13 mouse cellular contexts compared by ENCODE assay signal in genomic region chr9:48662361-48663051, GRCm38 (mm10). TPM values are rescaled to one million over a fixed set of nuclear protein-coding genes. Genes with fewer than 3 reads are reported as not detected.
A peak's percentile ranks its signal among the peaks of the same experiment; 100 is the strongest.
DNase-seq lines count a peak whose midpoint lies in the region; ATAC-seq and TF ChIP-seq lines count a peak whose summit lies in the region.
"Had no signal": no experiment of that assay in that cellular context is flagged by ENCODE, and none has a peak within 500 bp of the region (broad histone marks: within the 10 kb centered on the region; RNA-seq: fewer than 3 reads in every experiment).

No protein-coding gene starts in this region.

- ATAC-seq in hindbrain, embryonic 16.5 days: peak; percentile 41; the same call in 1 of the 2 replicates
- ATAC-seq in midbrain, embryonic 15.5 days (replicated peaks): peak; percentile 66

- H3K9ac ChIP-seq in heart, adult 2 months (ENCODE audit: low read depth, low read length): no peak overlapping the region
- H3K9ac ChIP-seq in hindbrain, embryonic 16.5 days (ENCODE audit: low read depth, low read length): 0 out of 2 replicates have a peak overlapping the region, but pooled peaks have one; percentile 13
- H3K9ac ChIP-seq in midbrain, embryonic 15.5 days: no peak overlapping the region
- H3K9ac ChIP-seq: embryonic facial prominence, embryonic 15.5 days had no signal

- no peaks in the 10 kb centered on the region; the same call in 1 of the 2 replicates for H3K79me2 ChIP-seq in heart, adult 2 months (replicated peaks; ENCODE audit: control insufficient read depth, insufficient read depth, low read length)

- no peak for DNase-seq in heart, adult 2 months
- no peak for DNase-seq in heart, postnatal 4 days
- no peak for DNase-seq in forebrain, embryonic 10.5 days (ENCODE audit: extremely low spot score, low spot score)
- no peak for DNase-seq in ovary, postnatal 14 days (ENCODE audit: low spot score)
- DNase-seq in T-cell, adult 2 months (ENCODE audit: low spot score): no peak
- DNase-seq in kidney, postnatal 14 days: no peak
- DNase-seq: adrenal gland, adult 8-10 months; cerebellum, adult 9-10 months; heart, postnatal 10 days had no signal

- no peaks in the 10 kb centered on the region for H3K4me1 ChIP-seq in heart, adult 2 months (ENCODE audit: control insufficient read depth, insufficient read depth, low read length)
- H3K4me1 ChIP-seq in forebrain, embryonic 10.5 days: peaks cover 45% of the 10 kb centered on the region
- peaks cover 12% of the 10 kb centered on the region for H3K4me1 ChIP-seq in hindbrain, embryonic 16.5 days (ENCODE audit: control insufficient read depth, insufficient read depth, low read depth, low read length)
- peaks cover 23% of the 10 kb centered on the region for H3K4me1 ChIP-seq in midbrain, embryonic 15.5 days

- no peaks in the 10 kb centered on the region for H3K27me3 ChIP-seq in heart, adult 2 months (ENCODE audit: control insufficient read depth, insufficient read depth, low read length)
- peaks cover 11% of the 10 kb centered on the region; the same call in 1 of the 2 replicates for H3K27me3 ChIP-seq in forebrain, embryonic 10.5 days (ENCODE audit: poor library complexity, severe bottlenecking)
- H3K27me3 ChIP-seq in hindbrain, embryonic 16.5 days (replicated peaks; ENCODE audit: control insufficient read depth, insufficient read depth, low read length): no peaks in the 10 kb centered on the region
- H3K27me3 ChIP-seq in midbrain, embryonic 15.5 days (replicated peaks): no peaks in the 10 kb centered on the region
- H3K27me3 ChIP-seq: embryonic facial prominence, embryonic 15.5 days had no signal

- 61% methylated on average over 15 of the region's 15 CpGs for WGBS in heart, adult 2 months
- 37% methylated on average over 15 of the region's 15 CpGs for WGBS in forebrain, embryonic 10.5 days
- WGBS in hindbrain, embryonic 16.5 days: 15% methylated on average over 15 of the region's 15 CpGs
- WGBS in midbrain, embryonic 15.5 days: 10% methylated on average over 15 of the region's 15 CpGs

- intact Hi-C loops in heart, adult 2 months (cut with DNase I): no loop called here

- no peak for TF ChIP-seq EP300 in heart, adult 2 months (IDR thresholded peaks at IDR 0.05; ENCODE audit: insufficient read depth, low read depth, low read length)

- H3K27ac ChIP-seq in heart, adult 2 months: no peak overlapping the region
- peak overlapping the region; percentile 79 for H3K27ac ChIP-seq in forebrain, embryonic 10.5 days
- H3K27ac ChIP-seq in hindbrain, embryonic 16.5 days (ENCODE audit: low read depth, low read length): 0 out of 2 replicates have a peak overlapping the region, but pooled peaks have one; percentile 17
- peak overlapping the region; percentile 42 for H3K27ac ChIP-seq in midbrain, embryonic 15.5 days
- H3K27ac ChIP-seq: embryonic facial prominence, embryonic 15.5 days; macrophage had no signal

- TF ChIP-seq CTCF in heart, adult 2 months (IDR thresholded peaks at IDR 0.05): peak; percentile 16

- peaks cover 11% of the 10 kb centered on the region for H3K9me3 ChIP-seq in forebrain, embryonic 10.5 days
- H3K9me3 ChIP-seq in hindbrain, embryonic 16.5 days (ENCODE audit: control insufficient read depth, low read length): peaks cover 3% of the 10 kb centered on the region; the same call in 1 of the 2 replicates
- no peaks in the 10 kb centered on the region for H3K9me3 ChIP-seq in midbrain, embryonic 15.5 days
- H3K9me3 ChIP-seq: embryonic facial prominence, embryonic 15.5 days had no signal

- TF ChIP-seq POLR2A in heart, adult 2 months (IDR thresholded peaks at IDR 0.05; ENCODE audit: insufficient read depth, low read depth, low read length): no peak

- H3K4me2 ChIP-seq in hindbrain, embryonic 16.5 days (ENCODE audit: low read length): peak overlapping the region; percentile 22
- H3K4me2 ChIP-seq in midbrain, embryonic 15.5 days: peak overlapping the region; percentile 35
- H3K4me2 ChIP-seq: embryonic facial prominence, embryonic 15.5 days had no signal

- H3K36me3 ChIP-seq in heart, adult 2 months (ENCODE audit: control insufficient read depth, insufficient read depth, low read length): no peaks in the 10 kb centered on the region
- peaks cover 47% of the 10 kb centered on the region for H3K36me3 ChIP-seq in forebrain, embryonic 10.5 days (replicated peaks)
- H3K36me3 ChIP-seq in hindbrain, embryonic 16.5 days (ENCODE audit: control insufficient read depth, insufficient read depth, low read length): no peaks in the 10 kb centered on the region
- 0 out of 2 replicates have a peak, but pooled peaks cover 3% of the 10 kb centered on the region for H3K36me3 ChIP-seq in midbrain, embryonic 15.5 days (replicated peaks)
- H3K36me3 ChIP-seq: embryonic facial prominence, embryonic 15.5 days had no signal

- no peak overlapping the region for H3K4me3 ChIP-seq in heart, adult 2 months
- peak overlapping the region; percentile 10; the same call in 1 of the 2 replicates for H3K4me3 ChIP-seq in forebrain, embryonic 10.5 days
- no peak overlapping the region for H3K4me3 ChIP-seq in hindbrain, embryonic 16.5 days (ENCODE audit: low read length)
- H3K4me3 ChIP-seq in midbrain, embryonic 15.5 days: no peak overlapping the region
- H3K4me3 ChIP-seq: embryonic facial prominence, embryonic 15.5 days had no signal

RNA-seq across cellular contexts. Expression of gene Nnmt, which starts 57.6 kb away (rescaled TPM):
- total RNA-seq in heart, adult 2 months (2021): 1 to 10 TPM; 4.1 to 4.3 TPM
- 3.3 and 3.4 TPM in 2 replicates for polyA plus RNA-seq in heart, adult 2 months (2012; rRNA removed)
- total RNA-seq in heart, postnatal 4 days (2021): 10 to 100 TPM; 10.3 to 13.6 TPM
- polyA plus RNA-seq in forebrain, embryonic 10.5 days (2016; fragmentation: Nextera tagmentation; extraction: Ambion mirVana): 0.73 and 1.2 TPM in 2 replicates
- 1.9 and 2.6 TPM in 2 replicates for polyA plus RNA-seq in hindbrain, embryonic 16.5 days (2015; fragmentation: Nextera tagmentation; extraction: Ambion mirVana)
- polyA plus RNA-seq in midbrain, embryonic 15.5 days (2015; fragmentation: Nextera tagmentation; extraction: Ambion mirVana): 1.4 and 2.4 TPM in 2 replicates
- polyA plus RNA-seq: macrophage had no signal
